Mouse (Mus musculus) common myeloid progenitor, adult 5-6 weeks (primary cell): ENCODE measurements around the gene H2-D1. TPM values are rescaled to one million over a fixed set of nuclear protein-coding genes. Genes with fewer than 3 reads are reported as not detected.
A peak's percentile ranks its signal among the peaks of the same experiment; 100 is the strongest.

ENCODE experiments used
- ATAC-seq: replicated peaks from 2 replicates; pipeline ENCODE4 v1.8.0; 2016; ENCODE audit warnings: low read depth, mild to moderate bottlenecking, moderate TSS enrichment, inconsistent platforms; ENCODE audit not compliant: poor library complexity, severe bottlenecking
- total RNA-seq: library from RNA; stranded (forward); fragments of 200-1000, 187-1606 nt; gene quantifications from 2 replicates; pipeline ENCODE4 v1.2.3, GENCODE M21; 2017

H2-D1 gene
- total RNA-seq, 1 experiment from 2014 or later, result 466 TPM

GRCm38 (mm10) chr17:35254241-35255098 lies 8.1 kb upstream of the H2-D1 start:
- ATAC-seq, result peak; percentile 52; the same call in 1 of the 2 replicates

- ATAC-seq, result no peak
Observed at GRCm38 (mm10) chr17:35255301-35255700, 7.2 kb upstream of the H2-D1 start.

- no peak for ATAC-seq
Observed at GRCm38 (mm10) chr17:35255704-35256103, 6.8 kb upstream of the H2-D1 start.

- no peak for ATAC-seq
Observed at GRCm38 (mm10) chr17:35257378-35257777, 5.2 kb upstream of the H2-D1 start.

- ATAC-seq, result peak; percentile 40
Observed at GRCm38 (mm10) chr17:35257824-35258491, 4.6 kb upstream of the H2-D1 start.

GRCm38 (mm10) chr17:35258492-35259478 lies 3.7 kb upstream of the H2-D1 start:
- peak; percentile 72 for ATAC-seq

- no peak for ATAC-seq
Observed at GRCm38 (mm10) chr17:35259621-35260020, 2.9 kb upstream of the H2-D1 start.

- ATAC-seq, result no peak
Observed at GRCm38 (mm10) chr17:35261651-35262050, 879 bp upstream of the H2-D1 start.

- ATAC-seq, result no peak
Observed at GRCm38 (mm10) chr17:35263523-35263883, 973 bp downstream of the H2-D1 start.

- ATAC-seq, result no peak
Observed at GRCm38 (mm10) chr17:35267399-35268086, 5.0 kb downstream of the H2-D1 start.

- peak; percentile 64 for ATAC-seq
Observed at GRCm38 (mm10) chr17:35269653-35270347, 7.3 kb downstream of the H2-D1 start.

- ATAC-seq, result no peak
Observed at GRCm38 (mm10) chr17:35272249-35272648, 9.7 kb downstream of the H2-D1 start.

- ATAC-seq, result peak; percentile 87
Observed at GRCm38 (mm10) chr17:35274770-35275169, 12.2 kb downstream of the H2-D1 start.

- ATAC-seq, result no peak
Observed at GRCm38 (mm10) chr17:35276304-35276864, 13.9 kb downstream of the H2-D1 start.

- ATAC-seq, result no peak
Observed at GRCm38 (mm10) chr17:35278049-35278448, 15.5 kb downstream of the H2-D1 start.

- ATAC-seq, result no peak
Observed at GRCm38 (mm10) chr17:35278957-35279688, 16.6 kb downstream of the H2-D1 start.

- ATAC-seq, result no peak
Observed at GRCm38 (mm10) chr17:35280276-35280675, 17.7 kb downstream of the H2-D1 start.

GRCm38 (mm10) chr17:35285431-35285830 lies 22.9 kb downstream of the H2-D1 start:
- no peak for ATAC-seq
